Mouse (Mus musculus): ENCODE results near the gene Tab1.

DNA sequence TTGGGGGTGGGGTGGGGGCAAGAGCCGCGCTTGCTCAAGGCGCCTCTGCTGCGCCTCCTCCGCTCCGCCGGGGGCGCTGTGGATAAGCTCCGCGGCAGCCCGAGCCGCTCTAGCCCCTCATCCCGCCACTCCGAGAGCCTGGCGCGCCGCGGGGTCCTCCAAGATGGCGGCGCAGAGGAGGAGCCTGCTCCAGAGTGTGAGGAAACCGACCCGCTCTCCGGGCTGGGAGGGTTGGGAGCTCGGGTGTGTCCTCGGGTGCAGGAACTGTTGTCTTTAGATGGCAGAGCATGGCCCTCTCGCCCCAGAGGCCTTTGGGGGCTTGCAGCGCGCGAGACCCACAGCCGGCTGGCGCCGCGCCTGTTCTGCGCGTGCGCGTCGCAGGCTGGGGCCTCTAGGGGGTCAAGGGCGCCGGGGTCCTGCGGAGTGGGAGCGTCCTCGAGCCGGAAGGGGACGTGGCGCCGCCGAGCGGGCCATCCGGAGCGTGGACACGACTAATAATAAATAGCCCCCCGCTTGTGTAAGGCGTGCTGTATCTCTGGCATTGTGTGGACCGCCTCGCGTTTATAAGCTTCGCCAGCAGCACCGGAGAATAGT is at the start of gene Tab1:
- TF ChIP-seq CTCF (IDR thresholded peaks at IDR 0.05; ENCODE audit: borderline replicate concordance, extremely low read depth, insufficient read depth, insufficient read length) (peak; percentile 69), POLR2A (IDR thresholded peaks at IDR 0.05; ENCODE audit: borderline replicate concordance, extremely low read depth, insufficient read depth, insufficient read length, poor library complexity, severe bottlenecking) (peak; percentile 69; the same call in 1 of the 2 replicates)

All from brain, embryonic 14.5 days (tissue).